Mouse (Mus musculus): ENCODE data around the gene Dusp5. TPM values are rescaled to one million over a fixed set of nuclear protein-coding genes. Genes with fewer than 3 reads are reported as not detected.

Gene Dusp5
- polyA plus RNA-seq, 1 experiment from 2014 or later, result 2.2 TPM

- H3K4me2 ChIP-seq (ENCODE audit: low read depth, low read length), result no peak overlapping the region
- no peak overlapping the region for H3K9ac ChIP-seq (ENCODE audit: low read depth, low read length)
- no peak overlapping the region for H3K4me3 ChIP-seq (ENCODE audit: low read depth, low read length)
- H3K9me3 ChIP-seq (ENCODE audit: control insufficient read depth, low read length), result no peaks in the 10 kb centered on the region
- ATAC-seq (ENCODE audit: low read depth) (no peak), DNase-seq (ENCODE audit: low spot score) (no peak)
- H3K36me3 ChIP-seq (ENCODE audit: control insufficient read depth, insufficient read depth, low read length), result no peaks in the 10 kb centered on the region
- no peaks in the 10 kb centered on the region for H3K4me1 ChIP-seq (ENCODE audit: control insufficient read depth, insufficient read depth, low read length)
- WGBS, result 80% methylated on average over 7 of the region's 7 CpGs
- H3K27ac ChIP-seq (replicated peaks; ENCODE audit: low read depth, low read length), result no peak overlapping the region
- no peaks in the 10 kb centered on the region for H3K27me3 ChIP-seq (replicated peaks; ENCODE audit: control insufficient read depth, insufficient read depth, low read length)
Observed at GRCm38 (mm10) chr19:53504181-53504580, 24.7 kb upstream of the Dusp5 start.

- no peak for ATAC-seq (ENCODE audit: low read depth)
- H3K27me3 ChIP-seq (replicated peaks; ENCODE audit: control insufficient read depth, insufficient read depth, low read length), result no peaks in the 10 kb centered on the region
- no peaks in the 10 kb centered on the region for H3K4me1 ChIP-seq (ENCODE audit: control insufficient read depth, insufficient read depth, low read length)
- H3K4me2 ChIP-seq (ENCODE audit: low read depth, low read length), result no peak overlapping the region
- H3K36me3 ChIP-seq (ENCODE audit: control insufficient read depth, insufficient read depth, low read length), result no peaks in the 10 kb centered on the region
- no peak overlapping the region for H3K27ac ChIP-seq (replicated peaks; ENCODE audit: low read depth, low read length)
- H3K9ac ChIP-seq (ENCODE audit: low read depth, low read length), result no peak overlapping the region
- no peak overlapping the region for H3K4me3 ChIP-seq (ENCODE audit: low read depth, low read length)
- no peaks in the 10 kb centered on the region for H3K9me3 ChIP-seq (ENCODE audit: control insufficient read depth, low read length)
- no peak for DNase-seq (ENCODE audit: low spot score)
- WGBS, result 71% methylated on average over 10 of the region's 10 CpGs
Observed at GRCm38 (mm10) chr19:53505728-53506127, 23.2 kb upstream of the Dusp5 start.

- no peak overlapping the region for H3K4me2 ChIP-seq (ENCODE audit: low read depth, low read length)
- no peak overlapping the region for H3K9ac ChIP-seq (ENCODE audit: low read depth, low read length)
- DNase-seq (ENCODE audit: low spot score) (no peak), ATAC-seq (ENCODE audit: low read depth) (no peak)
- no peaks in the 10 kb centered on the region for H3K27me3 ChIP-seq (replicated peaks; ENCODE audit: control insufficient read depth, insufficient read depth, low read length)
- no peak overlapping the region for H3K27ac ChIP-seq (replicated peaks; ENCODE audit: low read depth, low read length)
- no peaks in the 10 kb centered on the region for H3K4me1 ChIP-seq (ENCODE audit: control insufficient read depth, insufficient read depth, low read length)
- H3K9me3 ChIP-seq (ENCODE audit: control insufficient read depth, low read length), result no peaks in the 10 kb centered on the region
- 53% methylated on average over 8 of the region's 8 CpGs for WGBS
- H3K36me3 ChIP-seq (ENCODE audit: control insufficient read depth, insufficient read depth, low read length), result no peaks in the 10 kb centered on the region
- H3K4me3 ChIP-seq (ENCODE audit: low read depth, low read length), result no peak overlapping the region
Observed at GRCm38 (mm10) chr19:53507497-53507896, 21.4 kb upstream of the Dusp5 start.

GRCm38 (mm10) chr19:53511244-53511934 lies 17.5 kb upstream of the Dusp5 start:
- H3K27ac ChIP-seq (replicated peaks; ENCODE audit: low read depth, low read length), result no peak overlapping the region
- WGBS, result 62% methylated on average over 13 of the region's 13 CpGs
- no peaks in the 10 kb centered on the region for H3K27me3 ChIP-seq (replicated peaks; ENCODE audit: control insufficient read depth, insufficient read depth, low read length)
- no peaks in the 10 kb centered on the region for H3K9me3 ChIP-seq (ENCODE audit: control insufficient read depth, low read length)
- H3K36me3 ChIP-seq (ENCODE audit: control insufficient read depth, insufficient read depth, low read length), result no peaks in the 10 kb centered on the region
- no peaks in the 10 kb centered on the region for H3K4me1 ChIP-seq (ENCODE audit: control insufficient read depth, insufficient read depth, low read length)
- no peak overlapping the region for H3K9ac ChIP-seq (ENCODE audit: low read depth, low read length)
- no peak overlapping the region for H3K4me2 ChIP-seq (ENCODE audit: low read depth, low read length)
- ATAC-seq (ENCODE audit: low read depth) (no peak), DNase-seq (ENCODE audit: low spot score) (no peak)
- no peak overlapping the region for H3K4me3 ChIP-seq (ENCODE audit: low read depth, low read length)

GRCm38 (mm10) chr19:53517370-53518096 lies 11.4 kb upstream of the Dusp5 start:
- Histone ChIP-seq H3K4me3 (ENCODE audit: low read depth, low read length) (no peak overlapping the region), H3K36me3 (ENCODE audit: control insufficient read depth, insufficient read depth, low read length) (no peaks in the 10 kb centered on the region), H3K9ac (ENCODE audit: low read depth, low read length) (no peak overlapping the region), H3K4me2 (ENCODE audit: low read depth, low read length) (no peak overlapping the region), H3K4me1 (ENCODE audit: control insufficient read depth, insufficient read depth, low read length) (no peaks in the 10 kb centered on the region), H3K27me3 (replicated peaks; ENCODE audit: control insufficient read depth, insufficient read depth, low read length) (no peaks in the 10 kb centered on the region), H3K27ac (replicated peaks; ENCODE audit: low read depth, low read length) (no peak overlapping the region), H3K9me3 (ENCODE audit: control insufficient read depth, low read length) (no peaks in the 10 kb centered on the region)
- DNase-seq (ENCODE audit: low spot score), result no peak
- ATAC-seq (ENCODE audit: low read depth), result peak; percentile 6; the same call in 1 of the 2 replicates
- WGBS, result 29% methylated on average over 18 of the region's 18 CpGs

- no peaks in the 10 kb centered on the region for H3K4me1 ChIP-seq (ENCODE audit: control insufficient read depth, insufficient read depth, low read length)
- no peaks in the 10 kb centered on the region for H3K9me3 ChIP-seq (ENCODE audit: control insufficient read depth, low read length)
- no peaks in the 10 kb centered on the region for H3K27me3 ChIP-seq (replicated peaks; ENCODE audit: control insufficient read depth, insufficient read depth, low read length)
- H3K4me3 ChIP-seq (ENCODE audit: low read depth, low read length), result no peak overlapping the region
- no peak overlapping the region for H3K27ac ChIP-seq (replicated peaks; ENCODE audit: low read depth, low read length)
- no peak overlapping the region for H3K9ac ChIP-seq (ENCODE audit: low read depth, low read length)
- no peak for ATAC-seq (ENCODE audit: low read depth)
- DNase-seq (ENCODE audit: low spot score), result no peak
- 88% methylated on average over 8 of the region's 8 CpGs for WGBS
- H3K36me3 ChIP-seq (ENCODE audit: control insufficient read depth, insufficient read depth, low read length), result no peaks in the 10 kb centered on the region
- H3K4me2 ChIP-seq (ENCODE audit: low read depth, low read length), result no peak overlapping the region
Observed at GRCm38 (mm10) chr19:53519549-53519948, 9.4 kb upstream of the Dusp5 start.

GRCm38 (mm10) chr19:53519981-53520380 lies 8.9 kb upstream of the Dusp5 start:
- Histone ChIP-seq H3K36me3 (ENCODE audit: control insufficient read depth, insufficient read depth, low read length) (no peaks in the 10 kb centered on the region), H3K9ac (ENCODE audit: low read depth, low read length) (no peak overlapping the region), H3K4me1 (ENCODE audit: control insufficient read depth, insufficient read depth, low read length) (no peaks in the 10 kb centered on the region), H3K27ac (replicated peaks; ENCODE audit: low read depth, low read length) (no peak overlapping the region), H3K9me3 (ENCODE audit: control insufficient read depth, low read length) (no peaks in the 10 kb centered on the region), H3K4me2 (ENCODE audit: low read depth, low read length) (no peak overlapping the region), H3K27me3 (replicated peaks; ENCODE audit: control insufficient read depth, insufficient read depth, low read length) (no peaks in the 10 kb centered on the region), H3K4me3 (ENCODE audit: low read depth, low read length) (no peak overlapping the region)
- no peak for ATAC-seq (ENCODE audit: low read depth)
- no peak for DNase-seq (ENCODE audit: low spot score)
- 84% methylated on average over 10 of the region's 10 CpGs for WGBS

- no peaks in the 10 kb centered on the region for H3K4me1 ChIP-seq (ENCODE audit: control insufficient read depth, insufficient read depth, low read length)
- no peak for DNase-seq (ENCODE audit: low spot score)
- WGBS, result 48% methylated on average over 11 of the region's 11 CpGs
- H3K9ac ChIP-seq (ENCODE audit: low read depth, low read length), result no peak overlapping the region
- H3K27ac ChIP-seq (replicated peaks; ENCODE audit: low read depth, low read length), result no peak overlapping the region
- ATAC-seq (ENCODE audit: low read depth), result no peak
- H3K27me3 ChIP-seq (replicated peaks; ENCODE audit: control insufficient read depth, insufficient read depth, low read length), result no peaks in the 10 kb centered on the region
- H3K36me3 ChIP-seq (ENCODE audit: control insufficient read depth, insufficient read depth, low read length), result no peaks in the 10 kb centered on the region
- no peak overlapping the region for H3K4me3 ChIP-seq (ENCODE audit: low read depth, low read length)
- no peak overlapping the region for H3K4me2 ChIP-seq (ENCODE audit: low read depth, low read length)
- no peaks in the 10 kb centered on the region for H3K9me3 ChIP-seq (ENCODE audit: control insufficient read depth, low read length)
Observed at GRCm38 (mm10) chr19:53521137-53521795, 7.6 kb upstream of the Dusp5 start.
